Mouse (Mus musculus) lung, postnatal 14 days (tissue): ENCODE results near the gene Trim14.
"Not testable (repeated sequence)": the region's sequence is repeated elsewhere in the genome, so short reads cannot be mapped to it uniquely, and the experiment has no call there.

ENCODE experiments used
- DNase-seq: peaks from one replicate; pipeline ENCODE4 v3.0.0; 2021

Gene Trim14

GRCm38 (mm10) chr4:46535840-46536361 lies at the start of gene Trim14:
TSS of gene Trim14 (minus strand) at chr4:46536141.
- peak; percentile 42 for DNase-seq

GRCm38 (mm10) chr4:46585041-46585810 lies 49.3 kb upstream of the Trim14 start:
- DNase-seq: no peak

- DNase-seq: not testable (repeated sequence)
These were observed 48.6 kb upstream of the Trim14 start for GRCm38 (mm10) chr4:46584536-46584935.

- not testable (repeated sequence) for DNase-seq
These were observed 48.1 kb upstream of the Trim14 start for GRCm38 (mm10) chr4:46584084-46584483.

- DNase-seq: not testable (repeated sequence)
These were observed 46.1 kb upstream of the Trim14 start for GRCm38 (mm10) chr4:46582024-46582423.

- not testable (repeated sequence) for DNase-seq
These were observed 45.6 kb upstream of the Trim14 start for GRCm38 (mm10) chr4:46581577-46581976.

- not testable (repeated sequence) for DNase-seq
These were observed 44.9 kb upstream of the Trim14 start for GRCm38 (mm10) chr4:46580799-46581243.

- DNase-seq: not testable (repeated sequence)
These were observed 42.9 kb upstream of the Trim14 start for GRCm38 (mm10) chr4:46578796-46579346.

- no peak for DNase-seq
These were observed 42.3 kb upstream of the Trim14 start for GRCm38 (mm10) chr4:46578228-46578627.

GRCm38 (mm10) chr4:46575509-46576284 lies 39.8 kb upstream of the Trim14 start:
- not testable (repeated sequence) for DNase-seq

GRCm38 (mm10) chr4:46574841-46575240 lies 38.9 kb upstream of the Trim14 start:
- DNase-seq: no peak

- DNase-seq: no peak
These were observed 38.2 kb upstream of the Trim14 start for GRCm38 (mm10) chr4:46574024-46574753.

- no peak for DNase-seq
These were observed 36.7 kb upstream of the Trim14 start for GRCm38 (mm10) chr4:46572616-46573015.

GRCm38 (mm10) chr4:46571744-46572143 lies 35.8 kb upstream of the Trim14 start:
- no peak for DNase-seq

GRCm38 (mm10) chr4:46569671-46570070 lies 33.7 kb upstream of the Trim14 start:
- no peak for DNase-seq

- DNase-seq: no peak
These were observed 32.2 kb upstream of the Trim14 start for GRCm38 (mm10) chr4:46568169-46568568.

GRCm38 (mm10) chr4:46566931-46567671 lies 31.2 kb upstream of the Trim14 start:
- no peak for DNase-seq

GRCm38 (mm10) chr4:46565393-46565955 lies 29.5 kb upstream of the Trim14 start:
- DNase-seq: no peak

GRCm38 (mm10) chr4:46564247-46564646 lies 28.3 kb upstream of the Trim14 start:
- no peak for DNase-seq

GRCm38 (mm10) chr4:46563847-46564246 lies 27.9 kb upstream of the Trim14 start:
- peak; percentile 44 for DNase-seq

GRCm38 (mm10) chr4:46562841-46563240 lies 26.9 kb upstream of the Trim14 start:
- no peak for DNase-seq
